Mouse (Mus musculus) liver, postnatal 0 days (tissue): ENCODE results near the gene Emb. TPM values are rescaled to one million over a fixed set of nuclear protein-coding genes. Genes with fewer than 3 reads are reported as not detected.

ENCODE experiments used
- ATAC-seq: fragments of 200-750 bp; cut with Nextera tagmentation; 2 replicates; pipeline ENCODE4 v1.8.0; 2017; ENCODE audit warnings: mild to moderate bottlenecking, moderate library complexity
- DNase-seq: peaks from one replicate; pipeline ENCODE4 v3.0.0-alpha.2; 2016
- H3K27ac ChIP-seq: fragments of 300-500 bp; sonication (generic); 2 replicates; pipeline ENCODE4 v1.5.1; 2014; ENCODE audit warnings: antibody characterized with exemption, moderate library complexity, mild to moderate bottlenecking, low read depth
- H3K27me3 ChIP-seq: fragments of 300-500 bp; sonication (generic); 2 replicates; pipeline ENCODE4 v1.6.1; 2014; ENCODE audit warnings: low read length, control low read depth, mixed read lengths; ENCODE audit not compliant: insufficient read depth
- H3K36me3 ChIP-seq: fragments of 300-500 bp; sonication (generic); replicated peaks from 2 replicates; pipeline ENCODE4 v1.6.1; 2014; ENCODE audit warnings: mild to moderate bottlenecking, control low read depth, low read length, moderate library complexity, mixed read lengths; ENCODE audit not compliant: insufficient read depth
- H3K4me1 ChIP-seq: fragments of 300-500 bp; sonication (generic); 2 replicates; pipeline ENCODE4 v1.6.1; 2014; ENCODE audit warnings: antibody characterized with exemption, mild to moderate bottlenecking, control low read depth; ENCODE audit not compliant: insufficient read depth
- H3K4me2 ChIP-seq: fragments of 300-500 bp; sonication (generic); 2 replicates; pipeline ENCODE4 v1.6.1; 2014; ENCODE audit warnings: low read depth, mild to moderate bottlenecking, low read length, moderate library complexity, mixed read lengths
- H3K4me3 ChIP-seq: fragments of 300-500 bp; sonication (generic); 2 replicates; pipeline ENCODE4 v1.5.1; 2014; ENCODE audit warnings: low read depth, low read length
- H3K9ac ChIP-seq: fragments of 300-500 bp; sonication (generic); replicated peaks from 2 replicates; pipeline ENCODE4 v1.6.1; 2014; ENCODE audit warnings: mild to moderate bottlenecking, moderate library complexity
- H3K9me3 ChIP-seq: fragments of 300-500 bp; sonication (generic); 2 replicates; pipeline ENCODE4 v1.6.1; 2016; ENCODE audit warnings: mild to moderate bottlenecking, control low read depth, low read length, mixed read lengths
- CTCF ChIP-seq: sonication (generic); IDR thresholded peaks from 2 replicates; pipeline ENCODE4 v1.5.1; 2016; ENCODE audit warnings: antibody characterized with exemption, low read depth
- EP300 ChIP-seq: IDR thresholded peaks from 2 replicates; pipeline ENCODE4 v1.6.1; 2016; ENCODE audit warnings: antibody characterized with exemption, low read depth, mild to moderate bottlenecking
- WGBS: fragments of 180-500 bp; shearing (Covaris S2); extraction: QIAGEN DNeasy Blood & Tissue Kit; methylation state at CpG from one replicate; pipeline ENCODE4 v1.1.7; 2014; ENCODE audit not compliant: insufficient replicate concordance; 5-methylcytosine and 5-hydroxymethylcytosine counted together
- polyA plus RNA-seq: library from polyadenylated mRNA; unstranded; fragments of >200 nt; fragmentation: Nextera tagmentation; extraction: Ambion mirVana; gene quantifications from 2 replicates; pipeline ENCODE4 v1.2.1, GENCODE M21; 2015

The Emb gene
- polyA plus RNA-seq, 1 experiment from 2014 or later, result 15.4 TPM

DNA sequence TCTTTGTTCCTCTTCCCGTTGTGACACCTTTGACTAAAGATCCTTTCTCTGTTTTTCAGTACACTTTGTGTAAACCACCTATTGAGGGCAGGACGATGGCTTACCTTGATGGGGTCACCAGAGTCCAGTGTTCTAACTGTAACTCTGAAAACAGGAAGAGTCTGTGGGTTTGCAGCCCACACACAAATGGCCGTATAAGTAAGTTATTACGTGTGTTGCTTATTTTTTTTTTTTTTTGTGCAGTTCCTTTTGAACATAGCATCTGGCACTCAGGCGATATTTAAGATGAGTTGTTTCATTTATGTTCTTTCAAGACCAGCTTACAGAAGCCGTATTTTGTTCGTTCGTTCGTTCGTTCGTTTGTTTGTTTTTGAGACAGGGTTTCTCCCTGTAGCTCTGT is 9.3 kb downstream of the Emb start:
- Histone ChIP-seq H3K4me2 (no peak overlapping the region), H3K36me3 (no peaks in the 10 kb centered on the region), H3K27me3 (peaks cover 19% of the 10 kb centered on the region), H3K9me3 (no peaks in the 10 kb centered on the region), H3K4me1 (peaks cover 7% of the 10 kb centered on the region; the same call in 1 of the 2 replicates), H3K4me3 (no peak overlapping the region), H3K27ac (no peak overlapping the region), H3K9ac (no peak overlapping the region)
- 44% methylated on average over 11 of the region's 11 CpGs for WGBS
- DNase-seq (no peak), ATAC-seq (no peak)
- TF ChIP-seq CTCF, result no peak
- no peak for TF ChIP-seq EP300

DNA sequence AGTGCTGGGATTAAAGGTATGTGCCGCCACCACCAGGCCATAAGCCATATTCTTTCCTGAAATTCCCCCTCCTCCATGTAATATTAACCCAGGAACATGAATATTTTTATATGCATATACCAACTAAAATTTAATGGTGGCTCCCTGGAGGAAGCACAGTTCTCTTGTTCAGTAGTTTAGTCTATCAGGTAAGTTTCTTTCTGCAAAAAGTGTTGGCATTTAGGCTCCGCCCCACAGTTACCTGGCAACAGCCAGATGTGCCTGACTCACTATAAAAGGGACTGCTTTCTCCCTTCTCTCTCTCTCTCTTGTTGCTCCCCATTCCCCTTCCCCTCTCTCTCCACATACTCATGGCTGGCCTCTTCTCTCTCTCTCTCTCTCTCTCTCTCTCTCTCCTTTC is 9.8 kb downstream of the Emb start:
- Histone ChIP-seq H3K4me1 (peaks cover 7% of the 10 kb centered on the region; the same call in 1 of the 2 replicates), H3K9me3 (no peaks in the 10 kb centered on the region), H3K27me3 (peaks cover 19% of the 10 kb centered on the region), H3K4me3 (no peak overlapping the region), H3K36me3 (no peaks in the 10 kb centered on the region), H3K4me2 (no peak overlapping the region), H3K9ac (no peak overlapping the region), H3K27ac (no peak overlapping the region)
- TF ChIP-seq EP300, result no peak
- TF ChIP-seq CTCF, result no peak
- WGBS, result 75% methylated on average over 2 of the region's 2 CpGs
- ATAC-seq, result no peak
- DNase-seq, result no peak

DNA sequence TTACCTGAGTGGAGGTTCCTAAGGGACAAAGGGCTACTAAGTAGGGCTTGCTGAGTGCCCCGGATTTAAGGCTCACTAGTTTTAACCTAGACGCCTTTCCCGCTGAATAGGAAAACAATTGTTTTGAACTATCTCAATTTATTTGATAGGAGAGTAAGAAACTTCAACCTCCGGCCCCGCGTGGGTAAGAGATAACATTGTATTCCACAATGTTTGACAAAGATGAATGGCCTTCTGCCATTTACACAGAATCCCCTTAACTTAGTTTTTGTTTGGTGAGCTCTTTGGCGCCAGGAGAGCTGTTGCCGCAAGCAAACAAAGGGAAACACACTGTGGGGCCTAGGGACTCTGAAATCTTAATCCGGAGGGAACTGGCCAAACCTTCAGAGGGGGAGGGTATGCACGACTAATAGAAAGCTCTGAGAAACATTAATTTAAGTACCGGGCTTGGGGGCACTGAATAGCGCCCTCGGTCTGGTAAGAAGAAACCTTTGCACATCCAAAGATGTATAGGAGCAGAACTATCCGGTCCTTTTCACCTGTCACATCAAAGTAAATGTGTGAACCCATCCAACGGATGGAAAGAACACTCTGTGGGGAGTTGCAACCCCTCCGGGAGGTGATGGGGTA is 11.7 kb downstream of the Emb start:
- DNase-seq (no peak), ATAC-seq (no peak; the same call in 1 of the 2 replicates)
- Histone ChIP-seq H3K9ac (no peak overlapping the region), H3K9me3 (no peaks in the 10 kb centered on the region), H3K27ac (0 out of 2 replicates have a peak overlapping the region, but pooled peaks have one; percentile 74), H3K36me3 (no peaks in the 10 kb centered on the region), H3K4me1 (peaks cover 7% of the 10 kb centered on the region; the same call in 1 of the 2 replicates), H3K4me2 (peak overlapping the region; percentile 75), H3K27me3 (peaks cover 19% of the 10 kb centered on the region), H3K4me3 (peak overlapping the region; percentile 59)
- WGBS, result 15% methylated on average over 16 of the region's 16 CpGs
- no peak for TF ChIP-seq EP300
- TF ChIP-seq CTCF, result no peak

DNA sequence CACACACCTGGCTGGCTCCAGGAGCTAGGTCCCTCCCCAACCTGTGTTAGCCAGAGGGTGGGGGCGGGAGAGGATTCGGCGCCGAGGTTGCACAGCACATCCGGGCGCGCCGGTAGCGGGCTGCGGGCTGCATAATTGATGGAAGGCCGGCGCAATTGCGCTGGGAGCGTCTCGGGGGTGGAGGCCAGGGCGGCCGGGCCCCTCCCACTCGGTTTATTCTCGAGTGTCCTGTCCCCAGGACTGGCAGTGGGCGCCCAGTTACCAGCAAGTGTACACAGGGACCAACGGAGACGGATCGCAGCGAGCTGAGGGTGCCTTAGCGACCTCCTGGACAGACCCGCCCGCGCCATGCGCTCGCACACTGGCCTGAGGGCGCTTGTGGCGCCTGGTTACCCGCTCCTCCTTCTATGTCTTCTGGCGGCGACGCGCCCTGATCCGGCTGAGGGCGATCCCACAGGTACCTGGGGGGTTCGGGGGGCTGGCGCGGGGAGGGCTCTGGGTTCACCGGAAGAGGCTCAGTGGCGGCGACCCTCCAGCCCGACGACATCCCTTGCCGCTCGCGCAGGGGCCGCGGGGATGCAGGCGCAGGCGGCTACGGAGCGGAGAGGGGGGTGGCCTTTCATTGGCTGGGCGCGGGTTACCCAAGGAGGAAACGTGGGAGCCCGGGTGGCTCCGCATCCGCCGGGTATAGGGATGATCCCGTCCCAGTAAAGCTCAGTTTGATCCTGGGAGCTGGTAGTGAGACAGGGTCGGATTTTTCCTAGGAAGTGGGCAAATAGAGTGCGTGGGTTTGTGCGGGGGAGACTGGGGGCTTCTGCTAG is 12.4 kb downstream of the Emb start, which contains the start of gene Gm17509:
Gene Gm17509 (minus strand): TSS at position 575 of the 821 bp plus-strand sequence.
- under 1% methylated on average over 66 of the region's 67 CpGs for WGBS
- peaks cover 7% of the 10 kb centered on the region; the same call in 1 of the 2 replicates for H3K4me1 ChIP-seq
- H3K27me3 ChIP-seq, result peaks cover 19% of the 10 kb centered on the region
- peak within 1 kb of the TSS; percentile 74 for H3K27ac ChIP-seq
- H3K4me3 ChIP-seq, result peak within 1 kb of the TSS; percentile 59
- peak; percentile 55 for DNase-seq
- peak; percentile 51 for ATAC-seq
- peak within 1 kb of the TSS; percentile 75 for H3K4me2 ChIP-seq
- H3K9me3 ChIP-seq, result no peaks in the 10 kb centered on the region
- no peaks in the 10 kb centered on the region for H3K36me3 ChIP-seq
- H3K9ac ChIP-seq, result peak within 1 kb of the TSS; percentile 67
- TF ChIP-seq EP300 (no peak), CTCF (no peak)

DNA sequence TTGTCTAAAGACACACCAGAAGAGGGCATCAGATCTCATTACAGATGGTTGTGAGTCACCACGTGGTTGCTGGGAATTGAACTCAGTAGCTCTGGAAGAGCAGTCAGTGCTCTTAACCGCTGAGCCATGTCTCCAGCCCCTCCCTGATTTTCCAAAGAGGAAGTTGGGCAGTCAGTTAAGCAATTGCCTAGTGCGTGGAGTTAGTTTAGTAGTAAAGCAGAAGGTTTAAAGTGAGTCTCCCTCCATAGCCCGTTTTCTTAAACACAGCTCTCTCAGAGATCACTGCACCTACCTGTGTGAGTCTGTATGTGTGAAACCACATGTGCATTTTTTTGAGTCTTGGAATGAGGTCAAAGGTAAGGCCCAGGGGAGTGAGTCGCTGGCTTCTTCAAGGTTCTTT is 14.8 kb downstream of the Emb start:
- H3K4me3 ChIP-seq, result no peak overlapping the region

DNA sequence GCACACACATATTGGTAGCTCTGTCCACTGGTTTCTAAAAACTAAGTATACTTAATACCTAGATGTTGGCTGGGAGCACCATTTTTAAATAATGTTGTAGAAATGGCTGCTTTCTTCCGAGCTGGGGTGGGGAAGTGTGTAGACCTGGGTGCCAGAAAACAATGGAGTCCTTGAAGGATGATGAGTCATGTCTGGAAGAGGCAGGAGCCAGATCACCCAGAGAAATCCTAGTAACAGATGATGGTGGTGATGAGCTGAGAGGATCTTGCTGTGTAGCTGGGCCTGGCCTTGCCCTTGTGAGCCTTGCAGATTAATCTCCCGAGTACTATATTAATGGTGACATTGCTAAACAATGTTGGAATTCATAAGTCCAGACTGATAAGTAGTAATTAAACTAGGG is 16.6 kb downstream of the Emb start:
- WGBS, result 60% methylated on average over 2 of the region's 2 CpGs
- H3K4me2 ChIP-seq, result no peak overlapping the region
- H3K9me3 ChIP-seq, result no peaks in the 10 kb centered on the region
- H3K27ac ChIP-seq, result no peak overlapping the region
- no peak overlapping the region for H3K9ac ChIP-seq
- ATAC-seq (no peak), DNase-seq (no peak)
- H3K4me3 ChIP-seq, result no peak overlapping the region
- H3K36me3 ChIP-seq, result no peaks in the 10 kb centered on the region
- peaks cover 19% of the 10 kb centered on the region for H3K27me3 ChIP-seq
- H3K4me1 ChIP-seq, result peaks cover 7% of the 10 kb centered on the region; the same call in 1 of the 2 replicates
- TF ChIP-seq CTCF, result no peak
- no peak for TF ChIP-seq EP300

More for the DNA sequence above, 14.8 kb downstream of the Emb start:
- no peak for TF ChIP-seq EP300
- TF ChIP-seq CTCF, result no peak
- no peak overlapping the region for H3K4me2 ChIP-seq
- DNase-seq (no peak), ATAC-seq (peak; percentile 32)
- H3K27me3 ChIP-seq, result peaks cover 19% of the 10 kb centered on the region
- no peak overlapping the region for H3K9ac ChIP-seq
- H3K4me1 ChIP-seq, result peaks cover 7% of the 10 kb centered on the region; the same call in 1 of the 2 replicates
- 24% methylated on average over 5 of the region's 5 CpGs for WGBS
- no peaks in the 10 kb centered on the region for H3K9me3 ChIP-seq
- H3K36me3 ChIP-seq, result no peaks in the 10 kb centered on the region
- no peak overlapping the region for H3K27ac ChIP-seq
